Comparison of ENCODE assay signal across 24 mouse cellular contexts in genomic region chr9:86496261-86496660, GRCm38 (mm10). TPM values are rescaled to one million over a fixed set of nuclear protein-coding genes. Genes with fewer than 3 reads are reported as not detected.
DNase-seq lines count a peak whose midpoint lies in the region; ATAC-seq lines count a peak whose summit lies in the region.
"Had no signal": no experiment of that assay in that cellular context is flagged by ENCODE, and none has a peak within 500 bp of the region (broad histone marks: within the 10 kb centered on the region; RNA-seq: fewer than 3 reads in every experiment).

No protein-coding gene starts in this region.

- peak; percentile 38 for ATAC-seq in frontal cortex, adult (ENCODE audit: low TSS enrichment)
- ATAC-seq: activated CD4-positive, CD25-positive, alpha-beta regulatory T cell, adult 4 months; forebrain, embryonic 13.5 days; forebrain, embryonic 15.5 days; forebrain, postnatal 0 days; Patski had no signal

- H3K4me3 ChIP-seq in forebrain, embryonic 10.5 days = no peak overlapping the region
- H3K4me3 ChIP-seq: embryonic facial prominence, embryonic 13.5 days; embryonic facial prominence, embryonic 15.5 days; erythroblast, embryonic 14.5 days; forebrain, embryonic 13.5 days; forebrain, embryonic 15.5 days had no signal

- no peak for DNase-seq in frontal cortex, postnatal 14 days (ENCODE audit: low spot score in 2 of 2)
- DNase-seq in 3T3-L1 (ENCODE audit: low read depth, low spot score) (peak; percentile 11), 416B (ENCODE audit: low read depth) (peak; percentile 36)
- DNase-seq in brain, adult 2 months (ENCODE audit: low read depth, low spot score) = peak; percentile 25
- DNase-seq in retina, embryonic 14.5 days (ENCODE audit: low spot score) = no peak
- DNase-seq in forebrain, embryonic 10.5 days (ENCODE audit: extremely low spot score, low spot score) = no peak
- DNase-seq: adrenal gland, postnatal 10 days; adrenal gland, postnatal 36 days; cerebellum, adult 11 months; cerebellum, adult 18-20 months; cerebellum, adult 8-10 months; cerebellum, adult 9-11 months; cerebellum, postnatal 14 days; cerebellum, postnatal 36 days; embryo, embryonic 11 days; forebrain, postnatal 0 days had no signal

- H3K36me3 ChIP-seq in forebrain, embryonic 10.5 days (replicated peaks) = 0 out of 2 replicates have a peak, but pooled peaks cover 2% of the 10 kb centered on the region

- H3K27ac ChIP-seq in forebrain, embryonic 10.5 days = no peak overlapping the region
- H3K27ac ChIP-seq: embryonic facial prominence, embryonic 13.5 days; embryonic facial prominence, embryonic 15.5 days; forebrain, embryonic 13.5 days; forebrain, embryonic 15.5 days had no signal

- H3K4me1 ChIP-seq in forebrain, embryonic 10.5 days = no peaks in the 10 kb centered on the region
- H3K4me1 ChIP-seq: embryonic facial prominence, embryonic 13.5 days; embryonic facial prominence, embryonic 15.5 days; forebrain, embryonic 13.5 days; forebrain, embryonic 15.5 days had no signal

- 96% methylated on average over 4 of the region's 4 CpGs for WGBS in forebrain, embryonic 10.5 days

- H3K27me3 ChIP-seq in forebrain, embryonic 10.5 days (ENCODE audit: poor library complexity, severe bottlenecking) = no peaks in the 10 kb centered on the region
- H3K27me3 ChIP-seq: embryonic facial prominence, embryonic 13.5 days; embryonic facial prominence, embryonic 15.5 days; forebrain, embryonic 13.5 days; forebrain, embryonic 15.5 days; Patski had no signal

- H3K9me3 ChIP-seq in forebrain, embryonic 10.5 days = no peaks in the 10 kb centered on the region
- H3K9me3 ChIP-seq: embryonic facial prominence, embryonic 13.5 days; embryonic facial prominence, embryonic 15.5 days; forebrain, embryonic 13.5 days; forebrain, embryonic 15.5 days had no signal

RNA-seq across cellular contexts. Expression of gene Dop1a, which starts 29.3 kb away (rescaled TPM):
- polyA plus RNA-seq in forebrain, embryonic 10.5 days (2016; fragmentation: Nextera tagmentation; extraction: Ambion mirVana) = 9.2 and 9.8 TPM in 2 replicates

RNA-seq across cellular contexts. Expression of gene Ube2cbp, which starts 31.5 kb away (rescaled TPM):
- polyA plus RNA-seq in forebrain, embryonic 10.5 days (2016; fragmentation: Nextera tagmentation; extraction: Ambion mirVana) = 8.0 and 8.3 TPM in 2 replicates
- polyA plus RNA-seq: erythroblast, embryonic 14.5 days had no signal

Comparison
In these comparisons a context has a peak if more than half of its experiments do, and no peak if none do; other contexts are left out.
1. DNase-seq: peak in 3T3-L1 (single experiment), 416B (single experiment) and brain, adult 2 months (single experiment); none in frontal cortex, postnatal 14 days (0 of 2), retina, embryonic 14.5 days (single experiment) and forebrain, embryonic 10.5 days (single experiment).